Mouse (Mus musculus) adrenal gland, postnatal 4 days (tissue): ENCODE data around the gene Cfap126. TPM values are rescaled to one million over a fixed set of nuclear protein-coding genes. Genes with fewer than 3 reads are reported as not detected.

Source experiments
- DNase-seq, 2 experiments: peaks; one replicate each; pipeline ENCODE4 v3.0.0; 2021 to 2022; ENCODE audit warnings: low spot score in 2 of 2, mixed read lengths in 2 of 2
- total RNA-seq, 2 experiments: library from RNA; stranded (reverse); gene quantifications; 2 replicates each; pipeline ENCODE4 v1.2.3; 2021

Cfap126 gene
- total RNA-seq, 2 experiments from 2014 or later = 2.1 to 2.7 TPM

DNA sequence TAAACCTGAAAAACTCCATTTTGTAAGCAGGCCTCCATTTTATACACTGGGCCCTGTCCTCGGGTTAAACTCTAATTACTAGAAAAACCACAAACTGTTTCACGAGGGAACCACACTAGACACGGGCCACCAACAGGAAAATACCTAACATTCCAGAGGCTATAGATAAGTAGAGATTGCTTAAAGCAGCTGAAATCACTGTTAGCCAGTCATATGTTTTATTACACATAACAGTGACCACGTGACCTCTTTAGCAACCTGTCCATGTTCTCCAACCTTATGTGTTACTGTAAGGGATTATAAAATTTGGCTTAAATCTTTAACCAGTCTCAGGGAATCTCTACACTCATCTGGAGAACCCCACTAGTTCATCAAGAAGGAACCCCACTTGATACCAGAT lies 19.3 kb upstream of the Cfap126 start:
- no peak for DNase-seq

DNA sequence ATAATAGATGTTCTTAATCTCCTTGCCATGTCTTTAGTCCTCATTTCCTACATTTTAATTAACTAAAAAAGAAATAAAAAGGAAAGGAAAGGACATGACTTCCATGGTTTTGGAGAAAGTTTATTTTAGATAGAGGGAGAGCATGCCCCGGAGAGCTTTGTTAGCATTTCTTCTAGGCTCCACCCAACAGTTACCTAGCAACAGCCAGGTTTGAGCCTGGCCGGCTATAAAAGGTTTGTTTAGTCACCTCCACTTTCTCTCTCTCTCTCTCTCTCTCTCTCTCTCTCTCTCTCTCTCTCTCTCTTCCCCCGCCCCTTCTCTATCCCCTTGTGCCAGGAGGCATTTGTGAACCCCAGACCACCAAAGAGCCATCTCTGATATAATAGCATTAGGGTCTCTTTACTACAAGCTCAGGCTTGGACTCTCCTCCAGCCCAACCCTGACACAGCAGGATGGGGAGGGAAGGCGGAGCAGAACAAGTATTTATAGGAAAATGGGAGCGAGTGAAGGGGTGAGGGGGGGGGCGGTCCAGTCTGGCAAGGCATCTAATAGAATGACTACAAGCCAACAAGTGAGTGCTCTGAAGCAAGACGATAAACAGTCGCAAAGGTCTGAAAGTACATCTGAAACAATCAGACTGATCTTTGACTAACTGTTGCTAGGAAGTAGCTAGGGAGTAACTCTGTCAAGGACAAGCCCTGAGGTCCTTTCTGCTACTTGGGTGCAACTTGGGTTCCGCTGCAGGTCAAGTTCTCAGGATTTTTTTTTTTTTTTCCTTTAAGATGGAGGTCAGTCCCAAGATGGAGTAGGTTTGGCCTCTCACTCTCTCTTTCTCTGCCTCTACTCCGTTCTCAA lies 17.4 kb upstream of the Cfap126 start:
- DNase-seq = no peak

DNA sequence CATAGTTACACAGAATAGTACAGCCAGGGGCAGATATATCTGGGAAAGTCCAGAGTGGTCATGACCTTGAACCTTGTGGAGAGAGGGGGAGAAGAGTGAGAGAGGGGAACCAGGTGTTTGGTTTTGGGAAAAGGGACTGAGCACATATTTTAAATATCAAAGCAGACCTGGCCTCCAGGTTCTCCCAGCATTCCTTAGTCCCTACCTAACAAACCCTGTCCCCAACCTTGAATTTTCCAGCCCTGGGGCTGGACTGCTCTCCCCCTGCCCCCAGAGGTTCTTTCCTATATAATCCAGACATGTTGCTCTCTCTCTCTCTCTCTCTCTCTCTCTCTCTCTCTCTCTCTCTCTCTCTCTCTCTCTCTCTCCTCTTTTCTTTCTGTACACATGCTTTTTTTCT lies 16.6 kb upstream of the Cfap126 start:
- no peak for DNase-seq

DNA sequence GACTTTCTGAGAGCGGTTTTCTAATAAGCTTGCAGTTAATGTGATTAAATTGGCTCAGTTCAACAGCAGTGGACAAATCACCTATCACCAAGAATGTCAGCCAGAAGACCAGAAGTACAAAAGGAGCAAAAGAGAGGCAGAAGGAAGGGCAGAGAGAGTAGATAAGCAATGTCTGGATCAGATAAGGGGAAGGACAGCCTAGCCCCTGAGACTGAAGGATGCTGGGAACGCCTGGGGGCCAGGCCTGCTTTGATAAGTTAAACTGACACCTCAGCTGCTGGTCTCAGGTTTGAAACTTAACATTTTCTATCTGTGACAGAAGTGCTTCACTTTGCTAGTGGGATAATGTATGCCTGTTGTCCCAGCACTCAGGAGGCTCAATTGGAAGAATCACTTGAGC lies 16.1 kb upstream of the Cfap126 start:
- no peak for DNase-seq

DNA sequence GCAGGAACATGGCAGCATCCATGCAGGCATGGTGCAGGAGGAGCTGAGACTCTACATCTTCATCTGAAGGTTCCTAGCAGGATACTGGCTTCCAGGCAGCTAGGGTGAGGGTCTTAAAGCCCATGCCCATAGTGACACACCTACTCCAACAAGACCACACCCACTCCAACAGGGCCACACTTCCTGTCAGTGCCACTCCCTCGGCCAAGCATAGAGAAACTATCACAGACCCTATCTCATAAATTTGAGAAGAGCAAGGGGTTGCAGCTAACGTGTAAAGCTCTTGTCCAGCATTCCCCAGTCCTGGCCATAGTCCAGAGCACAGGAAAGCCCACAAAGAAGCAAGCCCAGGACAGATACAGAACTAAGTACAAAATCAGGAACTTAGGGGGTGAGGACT lies 12.7 kb upstream of the Cfap126 start:
- DNase-seq = no peak

DNA sequence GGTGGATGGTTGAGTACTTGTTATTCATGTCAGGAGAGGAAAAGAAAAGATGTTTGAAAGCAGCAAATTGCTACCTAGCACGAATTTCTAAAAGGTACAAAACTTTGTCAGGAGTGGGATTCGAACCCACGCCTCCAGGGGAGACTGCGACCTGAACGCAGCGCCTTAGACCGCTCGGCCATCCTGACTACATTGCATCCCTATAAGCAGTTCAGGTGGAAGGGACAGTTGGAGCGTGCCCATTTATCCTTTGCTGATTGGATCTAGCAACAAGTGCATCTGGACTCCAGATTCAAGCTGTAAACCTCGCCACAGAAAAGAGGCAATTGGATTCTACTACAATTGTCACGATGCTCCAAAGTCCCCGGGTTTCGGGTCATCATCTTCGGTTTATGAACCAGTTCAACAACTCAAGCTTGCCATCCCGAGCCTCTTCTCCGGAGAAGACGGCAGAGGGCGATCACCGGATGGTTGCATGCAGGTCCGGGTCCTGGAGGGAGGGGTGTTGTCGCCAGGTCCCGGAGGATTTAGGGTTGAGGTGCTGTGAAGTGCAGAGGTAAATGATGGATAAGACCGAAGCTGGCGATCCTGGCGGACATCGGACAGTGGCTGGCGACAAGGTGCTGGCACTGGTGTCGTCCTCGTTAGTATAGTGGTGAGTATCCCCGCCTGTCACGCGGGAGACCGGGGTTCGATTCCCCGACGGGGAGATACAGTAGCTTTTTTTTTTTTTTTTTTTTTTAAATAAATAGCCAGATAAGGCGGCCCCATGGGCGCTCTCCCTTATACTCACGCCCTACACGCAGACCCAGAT lies 11.8 kb upstream of the Cfap126 start:
- DNase-seq = peak; percentile 66 to 75

DNA sequence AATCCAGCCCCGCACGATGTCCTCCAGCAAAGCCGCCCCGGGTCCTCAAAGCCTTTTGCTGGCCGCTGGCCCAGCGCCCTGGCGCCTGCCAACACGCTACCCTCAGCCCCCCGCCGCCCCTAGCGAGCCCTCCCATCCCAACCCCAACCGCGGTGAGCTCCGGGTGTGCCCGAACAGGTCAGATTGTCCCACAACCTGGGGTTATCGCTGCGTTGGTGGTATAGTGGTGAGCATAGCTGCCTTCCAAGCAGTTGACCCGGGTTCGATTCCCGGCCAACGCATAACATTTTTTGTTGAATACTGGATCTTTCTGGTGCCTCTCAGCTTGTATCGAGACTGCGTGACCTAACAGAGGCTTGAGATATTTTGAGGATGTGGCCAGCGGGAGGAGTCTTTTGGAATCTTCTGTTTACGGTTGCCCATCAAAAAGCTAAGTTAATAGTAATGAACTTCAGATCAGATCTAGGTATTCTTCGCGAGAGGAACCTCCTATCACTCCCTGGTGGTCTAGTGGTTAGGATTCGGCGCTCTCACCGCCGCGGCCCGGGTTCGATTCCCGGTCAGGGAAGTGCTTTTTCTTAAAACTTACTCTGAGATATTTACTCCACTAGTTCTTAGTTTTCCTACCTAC lies 11.1 kb upstream of the Cfap126 start:
- DNase-seq = peak; percentile 60 to 73

DNA sequence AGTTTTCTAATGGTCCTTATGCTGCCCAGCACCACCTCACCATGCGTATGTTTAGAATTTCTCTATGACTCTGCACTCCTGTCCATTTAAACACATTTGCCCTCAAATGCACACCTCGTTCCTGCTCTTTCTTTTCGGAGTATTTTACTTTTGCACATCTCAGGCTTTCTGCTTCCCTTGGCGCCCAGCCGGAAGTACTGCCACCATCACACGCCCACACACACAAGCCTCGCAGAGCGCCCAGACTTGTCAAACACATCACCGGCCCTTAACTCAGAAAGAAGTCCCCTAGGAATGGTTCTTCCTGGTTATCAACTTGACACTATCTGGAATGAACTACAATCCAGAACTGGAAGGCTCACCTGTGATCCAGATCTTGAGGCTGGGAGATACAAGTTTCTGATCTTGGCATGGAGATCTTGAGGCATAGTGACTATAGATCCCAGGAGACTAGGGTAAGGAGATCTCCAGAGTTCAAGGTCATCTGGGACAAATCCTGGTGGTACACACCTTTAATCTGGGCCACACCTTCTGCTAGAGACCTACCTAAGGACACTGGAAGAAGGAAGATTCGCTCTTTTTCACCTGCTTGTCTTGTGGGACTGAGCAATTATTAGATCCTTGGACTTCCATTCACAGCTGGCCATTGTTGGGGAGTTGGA lies 10.4 kb upstream of the Cfap126 start:
- DNase-seq = no peak

DNA sequence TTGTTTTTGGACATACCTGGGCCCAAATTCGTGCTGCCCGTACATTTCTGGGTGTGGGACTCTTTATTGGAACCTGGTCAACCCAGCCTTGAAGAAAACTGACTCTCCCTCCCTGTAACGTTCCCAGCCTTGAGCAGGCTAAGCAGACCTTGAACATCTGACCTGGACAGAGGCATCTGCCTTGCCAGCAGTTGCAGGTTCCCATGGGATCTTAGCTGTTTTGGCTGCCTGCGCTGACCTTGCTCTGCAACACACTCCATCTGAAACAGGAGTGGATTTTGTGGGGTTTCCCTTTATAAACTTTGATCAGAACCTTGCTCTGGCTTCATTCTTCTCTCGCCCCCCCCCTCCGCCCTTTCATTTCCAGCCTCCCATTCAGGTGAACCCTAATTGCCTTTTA lies 8.5 kb upstream of the Cfap126 start:
- no peak for DNase-seq

DNA sequence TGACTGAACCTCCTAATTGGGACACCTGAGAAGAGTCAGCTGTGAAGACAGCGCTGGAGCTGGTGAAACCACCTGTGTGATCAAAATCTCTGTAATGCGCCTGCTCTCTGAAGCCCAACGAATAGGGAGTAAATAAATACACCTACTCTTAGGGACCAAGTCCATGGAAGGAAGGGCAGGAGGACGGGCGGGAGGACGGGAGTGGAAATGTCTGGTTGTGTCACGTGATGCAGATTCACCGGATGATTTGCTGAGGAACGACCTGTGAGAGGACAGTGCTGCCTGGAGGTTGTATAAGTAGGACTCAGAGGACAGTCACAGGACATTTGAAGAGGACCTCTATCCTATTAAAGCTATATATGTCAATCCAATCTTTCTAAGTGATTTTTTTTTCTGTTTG lies 4.1 kb upstream of the Cfap126 start:
- DNase-seq = no peak

DNA sequence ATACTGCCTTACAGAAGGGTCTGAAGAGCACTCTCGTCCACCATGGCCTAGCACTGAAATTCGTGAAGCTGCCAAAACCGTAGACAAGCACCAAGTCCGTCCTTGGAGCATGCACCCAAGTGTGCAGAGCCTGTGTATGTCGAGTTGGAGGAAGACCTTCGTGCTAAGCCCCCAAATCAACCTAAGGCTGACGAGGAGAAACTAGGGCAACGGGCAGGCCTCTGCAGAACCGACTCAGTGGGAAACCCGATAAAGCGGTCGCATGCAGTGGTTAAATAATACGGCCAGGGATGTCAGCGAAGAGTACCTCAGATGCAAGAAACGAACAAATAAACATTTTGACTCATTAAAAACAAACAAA lies 3.1 kb upstream of the Cfap126 start:
- peak in 1 of 2 experiments; percentile 11 for DNase-seq

DNA sequence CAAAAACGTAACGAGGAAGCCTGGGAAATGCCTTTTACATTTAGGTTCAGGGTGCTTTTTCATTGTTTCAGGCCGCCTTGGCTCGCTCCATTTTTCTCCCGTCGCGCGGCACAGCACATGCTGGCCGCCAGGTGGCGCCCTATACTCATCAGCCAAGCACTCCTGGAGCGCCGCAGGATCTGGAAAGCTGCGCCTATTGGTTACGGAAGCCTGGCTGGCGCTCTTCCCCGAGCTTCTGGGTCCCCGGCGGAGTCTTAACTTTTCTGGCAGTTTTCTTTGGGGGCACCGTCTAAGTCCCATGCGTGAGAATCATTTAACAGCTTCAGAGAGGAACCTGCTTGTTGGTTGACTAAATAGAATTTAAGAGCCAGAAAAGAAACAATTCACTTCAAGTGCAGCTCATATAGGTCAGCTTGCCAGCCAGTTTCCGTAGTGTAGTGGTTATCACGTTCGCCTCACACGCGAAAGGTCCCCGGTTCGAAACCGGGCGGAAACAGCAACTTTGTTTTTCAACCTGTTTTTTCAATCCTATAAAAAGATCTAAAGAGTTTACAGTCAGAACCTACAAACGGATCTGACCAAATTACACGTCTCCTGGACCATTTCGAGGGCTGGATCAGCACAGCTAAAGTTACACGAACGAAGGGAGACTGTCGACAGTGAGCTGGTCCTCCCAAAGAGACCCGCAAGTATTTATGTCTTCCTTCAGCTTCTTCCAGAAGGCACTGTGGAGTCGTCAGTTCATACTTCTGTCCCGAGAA lies 2.5 kb upstream of the Cfap126 start:
- peak; percentile 78 to 86 for DNase-seq

DNA sequence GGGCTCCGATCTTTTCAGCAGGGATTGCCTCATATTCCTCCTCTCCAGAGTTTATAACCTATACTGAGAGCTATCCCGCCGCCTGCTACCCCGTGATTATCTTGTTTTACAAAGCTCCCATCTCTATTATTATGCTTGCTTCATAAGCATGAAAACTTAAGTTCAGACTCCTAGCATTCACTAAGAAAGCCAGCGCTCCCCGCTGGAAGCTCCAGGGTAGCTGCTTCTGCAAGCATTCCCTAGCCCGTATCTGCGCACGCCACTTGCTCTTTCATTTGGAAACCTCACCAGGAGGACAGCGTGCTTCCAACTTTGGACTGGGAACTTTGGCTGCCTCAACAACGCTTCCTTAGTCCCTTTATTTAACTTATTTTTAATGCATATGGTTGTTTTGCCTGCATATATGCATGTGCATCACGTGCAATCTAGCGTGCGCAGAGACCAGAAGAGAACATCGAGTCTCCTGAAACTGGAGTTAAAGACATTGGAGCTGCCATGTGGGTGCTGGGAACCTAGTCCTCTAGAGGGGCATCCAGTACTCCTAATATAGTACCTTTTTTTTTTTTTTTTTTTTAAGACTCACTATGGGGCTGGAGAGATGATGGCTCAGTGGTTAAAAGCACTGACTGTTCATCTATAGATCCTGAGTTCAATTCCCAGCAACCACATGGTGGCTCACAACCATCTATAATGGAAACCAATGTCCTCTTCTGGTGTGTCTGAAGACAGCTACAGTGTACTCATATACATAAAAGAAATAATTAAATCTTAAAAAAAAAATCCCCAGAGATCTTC lies 1.7 kb upstream of the Cfap126 start:
- DNase-seq = peak in 1 of 2 experiments; percentile 46

DNA sequence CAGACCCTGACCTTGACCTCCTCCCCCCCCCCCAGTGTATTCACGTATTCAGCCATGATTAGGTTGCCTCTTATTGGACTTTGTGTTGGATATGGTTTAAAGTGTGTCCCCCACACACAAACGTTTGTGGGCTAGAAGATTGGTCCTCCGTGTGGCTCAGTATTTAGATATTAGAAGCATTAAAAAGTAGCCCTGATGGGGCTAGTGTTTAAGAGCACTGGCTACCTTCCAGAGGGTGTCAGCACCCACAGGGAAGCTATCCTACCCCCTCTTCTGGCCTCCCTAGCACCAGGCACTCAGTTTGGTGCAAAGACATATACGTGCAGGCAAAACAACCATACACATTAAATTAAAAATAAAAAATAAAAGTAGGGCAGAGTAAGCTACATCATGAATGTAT lies 732 bp upstream of the Cfap126 start:
- DNase-seq = no peak

DNA sequence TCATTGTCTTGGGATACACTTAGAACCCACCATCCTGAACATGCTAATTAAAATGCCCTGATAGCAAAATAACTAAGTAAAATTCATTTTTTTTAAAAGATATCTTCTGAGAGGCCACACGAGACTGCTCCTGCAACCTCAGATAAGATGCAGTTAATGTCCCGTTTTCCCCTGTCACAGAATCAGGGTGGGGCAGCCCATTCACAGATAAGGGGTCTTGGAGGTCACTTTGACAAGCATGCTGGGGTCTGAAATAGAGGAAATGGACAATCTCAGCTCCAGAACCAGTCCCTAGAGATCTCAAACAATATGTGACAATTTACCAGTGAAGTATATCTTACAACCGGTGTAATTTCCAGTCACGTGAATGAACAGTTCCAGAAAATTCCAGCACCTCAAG lies 2.6 kb downstream of the Cfap126 start:
- DNase-seq = no peak

DNA sequence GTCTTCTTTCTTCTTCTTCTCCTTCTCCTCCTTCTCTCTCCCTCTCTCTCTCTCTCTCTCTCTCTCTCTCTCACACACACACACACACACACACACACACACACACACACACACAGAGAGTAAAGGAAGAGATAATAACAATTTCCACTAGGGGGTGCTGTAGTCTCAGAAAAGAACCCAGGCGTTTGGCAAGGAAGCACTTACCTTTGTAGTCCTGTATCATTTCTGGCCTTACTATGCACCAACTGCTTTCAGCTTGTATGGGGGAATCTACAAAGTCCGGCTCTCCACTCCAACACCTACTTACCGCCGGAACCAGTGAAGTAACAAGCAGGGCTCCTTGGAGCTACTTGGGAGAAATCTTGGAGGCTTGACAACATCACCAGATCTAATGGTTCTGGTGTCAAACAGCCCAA lies 4.6 kb downstream of the Cfap126 start:
- DNase-seq = peak in 1 of 2 experiments; percentile 25

DNA sequence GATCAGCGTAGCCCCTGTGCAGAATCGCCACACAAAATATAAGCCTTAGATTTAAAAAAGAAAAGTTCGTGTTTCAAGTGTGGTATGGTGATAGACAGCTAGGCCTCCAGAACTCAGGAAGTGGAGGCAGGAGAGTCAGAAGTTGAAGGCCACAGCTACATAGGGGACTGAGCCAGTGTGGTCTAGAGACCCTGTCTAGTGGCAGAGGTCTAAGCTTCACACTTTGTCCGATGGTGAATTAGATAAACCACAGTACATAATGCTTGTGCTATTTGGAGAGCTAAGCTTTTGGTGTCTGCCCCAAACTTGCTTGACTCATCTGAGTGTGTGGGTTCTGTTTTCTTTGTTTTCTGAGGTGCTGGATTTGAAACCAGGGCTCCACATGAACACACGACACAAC lies 5.3 kb downstream of the Cfap126 start:
- DNase-seq = no peak

DNA sequence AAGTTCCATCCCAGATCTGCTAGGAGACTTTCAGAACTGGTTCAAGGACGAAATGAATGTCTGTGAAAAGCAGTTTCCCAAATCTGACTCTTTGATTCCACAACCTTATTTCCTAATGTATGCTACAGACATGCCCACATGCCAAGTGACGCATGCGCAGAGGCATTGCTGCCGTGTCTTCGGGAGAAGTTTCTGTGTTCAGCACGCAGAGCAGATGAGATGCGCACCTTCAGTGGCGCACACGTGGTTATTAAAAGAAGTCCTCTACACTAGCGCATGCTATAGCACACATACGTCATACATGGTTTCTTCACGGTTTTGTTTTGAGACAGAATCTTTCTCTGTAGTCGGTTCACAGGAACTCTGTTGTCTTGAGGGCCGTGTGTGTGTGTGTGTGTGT lies 5.7 kb downstream of the Cfap126 start:
- DNase-seq = no peak

DNA sequence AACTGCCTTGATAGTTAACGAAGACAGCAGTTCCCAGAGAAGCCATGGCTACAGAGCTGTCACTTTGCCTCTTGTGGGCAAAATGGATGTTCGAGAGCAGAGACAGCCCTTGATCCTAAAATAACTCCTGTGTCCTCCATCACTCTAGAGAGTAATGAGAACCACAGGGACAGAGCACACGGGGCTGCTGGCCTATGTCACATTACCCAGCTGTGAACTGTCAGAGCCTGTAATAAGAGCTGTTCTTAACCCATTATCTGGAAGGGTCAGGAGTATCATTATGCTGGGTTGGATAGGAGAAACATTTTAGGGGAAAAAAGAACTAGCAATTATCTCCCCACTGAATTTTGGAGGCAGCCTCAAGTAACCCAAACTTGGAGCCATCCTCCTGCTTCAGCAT lies 7.2 kb downstream of the Cfap126 start:
- no peak for DNase-seq

DNA sequence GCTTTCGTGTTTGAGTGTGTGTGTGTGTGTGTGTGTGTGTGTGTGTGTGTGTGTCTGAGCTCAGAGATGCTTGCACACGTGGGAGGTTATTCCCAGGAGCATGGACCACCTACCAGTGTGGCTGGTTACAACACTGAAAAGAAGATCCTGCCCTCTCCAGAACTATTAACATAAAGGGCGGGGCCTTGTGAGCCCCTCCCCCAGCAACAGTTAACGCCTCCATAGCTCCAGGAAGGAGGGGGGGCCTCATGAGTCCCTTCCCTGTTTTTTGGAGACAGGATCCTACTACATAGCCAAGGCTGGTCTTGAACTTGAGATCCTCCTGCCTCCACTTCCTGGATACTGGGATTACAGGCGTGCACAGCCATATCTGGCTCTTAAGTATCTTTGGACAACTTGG lies 8.1 kb downstream of the Cfap126 start:
- no peak for DNase-seq
